Comparison of ENCODE assay signal across 25 mouse cellular contexts in the genomic region with DNA sequence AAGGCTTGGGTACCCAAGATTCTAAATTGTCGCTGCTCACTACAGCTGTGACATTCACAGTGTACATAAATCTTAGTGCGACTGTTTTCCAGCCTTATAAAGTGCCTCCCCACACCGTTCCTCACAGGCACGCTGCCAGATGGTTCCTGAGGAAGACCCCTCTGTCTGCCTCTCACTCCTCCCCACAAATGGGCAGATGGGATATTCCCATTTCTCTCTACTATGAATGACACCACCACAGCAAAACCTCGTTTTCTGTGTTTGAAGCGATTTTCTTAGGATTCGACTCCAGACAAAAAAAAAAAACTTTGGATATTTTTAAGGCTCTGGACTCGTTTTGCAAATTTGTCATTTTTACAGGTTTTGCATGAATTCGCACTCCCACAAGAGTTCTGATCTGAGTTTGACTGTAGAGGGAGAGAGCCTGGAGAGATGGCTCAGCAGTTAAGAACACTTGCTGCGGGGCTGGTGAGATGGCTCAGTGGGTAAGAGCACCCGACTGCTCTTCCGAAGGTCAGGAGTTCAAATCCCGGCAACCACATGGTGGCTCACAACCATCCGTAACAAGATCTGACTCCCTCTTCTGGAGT. TPM values are rescaled to one million over a fixed set of nuclear protein-coding genes. Genes with fewer than 3 reads are reported as not detected.
DNase-seq lines count a peak whose midpoint lies in the region; ATAC-seq and TF ChIP-seq lines count a peak whose summit lies in the region.
"Had no signal": no experiment of that assay in that cellular context is flagged by ENCODE, and none has a peak within 500 bp of the region (broad histone marks: within the 10 kb centered on the region; RNA-seq: fewer than 3 reads in every experiment).

No protein-coding gene starts in this region.

- no peak overlapping the region for H3K9ac ChIP-seq in hindbrain, embryonic 16.5 days (ENCODE audit: low read depth, low read length)
- H3K9ac ChIP-seq: forebrain, postnatal 0 days; limb, embryonic 15.5 days; liver, embryonic 14.5 days; lung, embryonic 14.5 days; neural tube, embryonic 12.5 days had no signal

- peaks cover 51% of the 10 kb centered on the region for H3K4me1 ChIP-seq in hindbrain, embryonic 10.5 days (replicated peaks)
- peaks cover 11% of the 10 kb centered on the region for H3K4me1 ChIP-seq in hindbrain, embryonic 16.5 days (ENCODE audit: control insufficient read depth, insufficient read depth, low read depth, low read length)
- no peaks in the 10 kb centered on the region for H3K4me1 ChIP-seq in cerebellum, adult 2 months (ENCODE audit: control insufficient read depth, insufficient read depth, low read length)

- TF ChIP-seq POLR2A in cerebellum, adult 2 months (IDR thresholded peaks at IDR 0.05; ENCODE audit: borderline replicate concordance, insufficient read depth, low read length) = no peak

- DNase-seq in hindbrain, embryonic 10.5 days (ENCODE audit: low spot score) = no peak
- peak; percentile 51 to 57 for DNase-seq in frontal cortex, postnatal 36 days (ENCODE audit: low spot score in 2 of 2)
- DNase-seq in right cerebral cortex, adult 2 months (ENCODE audit: low spot score in 2 of 2) = peak; percentile 47 to 61
- DNase-seq in telencephalon, adult 2 months (ENCODE audit: low read depth, low spot score) = peak; percentile 79
- no peak for DNase-seq in cerebellum, adult 2 months
- no peak for DNase-seq in adrenal gland, postnatal 36 days
- DNase-seq: adrenal gland, postnatal 10 days; forebrain, postnatal 0 days; gastrocnemius, postnatal 14 days; heart, adult 11 months; kidney, postnatal 4 days; lung, embryonic 14.5 days; midbrain, embryonic 14.5 days; spleen, adult 18-20 months; thymus, postnatal 14 days had no signal

- peak overlapping the region; percentile 54 for H3K27ac ChIP-seq in hindbrain, embryonic 10.5 days
- H3K27ac ChIP-seq in hindbrain, embryonic 16.5 days (ENCODE audit: low read depth, low read length) = no peak overlapping the region
- no peak overlapping the region for H3K27ac ChIP-seq in cerebellum, adult 2 months (ENCODE audit: insufficient read depth, low read length)
- H3K27ac ChIP-seq: forebrain, embryonic 10.5 days; limb, embryonic 15.5 days; liver, embryonic 14.5 days; neural tube, embryonic 12.5 days had no signal

- 89% methylated on average over 14 of the region's 14 CpGs for WGBS in hindbrain, embryonic 10.5 days
- 70% methylated on average over 14 of the region's 14 CpGs for whole genome bisulfite sequencing in hindbrain, embryonic 16.5 days
- 80% methylated on average over 14 of the region's 14 CpGs for WGBS in cerebellum, adult 2 months

- no peaks in the 10 kb centered on the region for H3K9me3 ChIP-seq in hindbrain, embryonic 10.5 days
- H3K9me3 ChIP-seq in hindbrain, embryonic 16.5 days (ENCODE audit: control insufficient read depth, low read length) = no peaks in the 10 kb centered on the region
- H3K9me3 ChIP-seq: forebrain, embryonic 10.5 days; limb, embryonic 15.5 days; neural tube, embryonic 12.5 days had no signal

- H3K27me3 ChIP-seq in hindbrain, embryonic 10.5 days (ENCODE audit: insufficient read depth, poor library complexity, severe bottlenecking) = peaks cover 4% of the 10 kb centered on the region
- no peaks in the 10 kb centered on the region for H3K27me3 ChIP-seq in hindbrain, embryonic 16.5 days (replicated peaks; ENCODE audit: control insufficient read depth, insufficient read depth, low read length)
- H3K27me3 ChIP-seq in cerebellum, adult 2 months (ENCODE audit: control insufficient read depth, insufficient read depth, low read length) = no peaks in the 10 kb centered on the region; the same call in 1 of the 2 replicates
- H3K27me3 ChIP-seq: limb, embryonic 15.5 days; neural tube, embryonic 12.5 days had no signal

- no peak overlapping the region for H3K4me2 ChIP-seq in hindbrain, embryonic 16.5 days (ENCODE audit: low read length)
- H3K4me2 ChIP-seq: heart, embryonic 11.5 days; limb, embryonic 15.5 days; lung, embryonic 14.5 days; neural tube, embryonic 12.5 days had no signal

- H3K4me3 ChIP-seq in hindbrain, embryonic 10.5 days = no peak overlapping the region
- no peak overlapping the region for H3K4me3 ChIP-seq in hindbrain, embryonic 16.5 days (ENCODE audit: low read length)
- H3K4me3 ChIP-seq in cerebellum, adult 2 months (replicated peaks; ENCODE audit: insufficient read depth, low read depth, low read length) = no peak overlapping the region
- H3K4me3 ChIP-seq: forebrain, embryonic 10.5 days; limb, embryonic 15.5 days; neural tube, embryonic 12.5 days had no signal

- H3K36me3 ChIP-seq in hindbrain, embryonic 10.5 days = no peaks in the 10 kb centered on the region
- no peaks in the 10 kb centered on the region for H3K36me3 ChIP-seq in hindbrain, embryonic 16.5 days (ENCODE audit: control insufficient read depth, insufficient read depth, low read length)
- H3K36me3 ChIP-seq: forebrain, embryonic 10.5 days; limb, embryonic 15.5 days; neural tube, embryonic 12.5 days had no signal

- no peak for ATAC-seq in hindbrain, embryonic 16.5 days
- ATAC-seq: forebrain, postnatal 0 days; intestine, postnatal 0 days had no signal

- TF ChIP-seq CTCF in cerebellum, adult 2 months (IDR thresholded peaks at IDR 0.05; ENCODE audit: borderline replicate concordance, insufficient read depth, low read depth, low read length) = no peak

RNA-seq across cellular contexts. Expression of a gene that starts 41.5 kb away (rescaled TPM):
- 72.2 and 74.1 TPM in 2 replicates for polyA plus RNA-seq in hindbrain, embryonic 10.5 days (2016; fragmentation: Nextera tagmentation; extraction: Ambion mirVana)
- 61.1 and 68.8 TPM in 2 replicates for polyA plus RNA-seq in hindbrain, embryonic 16.5 days (2015; fragmentation: Nextera tagmentation; extraction: Ambion mirVana)
- polyA plus RNA-seq in cerebellum, adult 2 months (2012; rRNA removed) = 90.0 and 90.4 TPM in 2 replicates
- total RNA-seq in adrenal gland, postnatal 36 days (2021) = 100 to 1,000 TPM; 151 to 216 TPM

RNA-seq across cellular contexts. Expression of a gene that starts 48.2 kb away (rescaled TPM):
- polyA plus RNA-seq in hindbrain, embryonic 10.5 days (2016; fragmentation: Nextera tagmentation; extraction: Ambion mirVana) = 7.9 and 11.8 TPM in 2 replicates
- polyA plus RNA-seq in hindbrain, embryonic 16.5 days (2015; fragmentation: Nextera tagmentation; extraction: Ambion mirVana) = 0.13 TPM in 1 of 2 replicates, not detected in the other
- 0.23 TPM in 1 of 2 replicates, not detected in the other for polyA plus RNA-seq in cerebellum, adult 2 months (2012; rRNA removed)
- not detected for total RNA-seq in adrenal gland, postnatal 36 days (2021)
- total RNA-seq: adrenal gland, postnatal 10 days; forebrain, postnatal 0 days; gastrocnemius, postnatal 14 days; megakaryocyte, adult 5-6 weeks had no signal
- polyA plus RNA-seq: cortical plate, adult 2 months; forebrain, postnatal 0 days; heart, embryonic 11.5 days; heart, postnatal 0 days; intestine, postnatal 0 days; limb, embryonic 15.5 days; liver, embryonic 14.5 days; lung, embryonic 14.5 days had no signal

Comparison
In these comparisons a context has a peak if more than half of its experiments do, and no peak if none do; other contexts are left out.
1. DNase-seq: peak in frontal cortex, postnatal 36 days (2 of 2), right cerebral cortex, adult 2 months (2 of 2) and telencephalon, adult 2 months (single experiment); none in hindbrain, embryonic 10.5 days (single experiment), cerebellum, adult 2 months (0 of 2) and adrenal gland, postnatal 36 days (0 of 2).